Mouse (Mus musculus) heart, embryonic 12.5 days (tissue): ENCODE data around the gene Stx1b. TPM values are rescaled to one million over a fixed set of nuclear protein-coding genes. Genes with fewer than 3 reads are reported as not detected.

ENCODE experiments used
- ATAC-seq: fragments of 200-750 bp; cut with Nextera tagmentation; 2 replicates; pipeline ENCODE4 v1.8.0; 2017; ENCODE audit warnings: moderate TSS enrichment, moderate library complexity; ENCODE audit not compliant: insufficient number of reproducible peaks, low FRiP score
- H3K27ac ChIP-seq: fragments of 300-500 bp; sonication (generic); 2 replicates; pipeline ENCODE4 v1.5.1; 2016; ENCODE audit warnings: mild to moderate bottlenecking, moderate library complexity; ENCODE audit not compliant: poor library complexity, severe bottlenecking
- H3K27me3 ChIP-seq: fragments of 300-500 bp; sonication (generic); replicated peaks from 2 replicates; pipeline ENCODE4 v1.6.1; 2016; ENCODE audit warnings: mild to moderate bottlenecking, moderate library complexity
- H3K36me3 ChIP-seq: fragments of 300-500 bp; sonication (generic); 2 replicates; pipeline ENCODE4 v1.6.1; 2016; ENCODE audit warnings: mild to moderate bottlenecking, moderate library complexity
- H3K4me1 ChIP-seq: fragments of 300-500 bp; sonication (generic); replicated peaks from 2 replicates; pipeline ENCODE4 v1.6.1; 2016; ENCODE audit warnings: mild to moderate bottlenecking
- H3K4me2 ChIP-seq: fragments of 300-500 bp; sonication (generic); 2 replicates; pipeline ENCODE4 v1.6.1; 2016; ENCODE audit warnings: mild to moderate bottlenecking, moderate library complexity
- H3K4me3 ChIP-seq: fragments of 300-500 bp; sonication (generic); 2 replicates; pipeline ENCODE4 v1.5.1; 2016; ENCODE audit warnings: mild to moderate bottlenecking
- H3K9ac ChIP-seq: fragments of 300-500 bp; sonication (generic); 2 replicates; pipeline ENCODE4 v1.6.1; 2016; ENCODE audit warnings: mild to moderate bottlenecking, moderate library complexity
- H3K9me3 ChIP-seq: fragments of 300-500 bp; sonication (generic); replicated peaks from 2 replicates; pipeline ENCODE4 v1.6.1; 2016; ENCODE audit warnings: mild to moderate bottlenecking, moderate library complexity
- WGBS: fragments of 180-500 bp; shearing (Covaris S2); methylation state at CpG from one replicate; pipeline ENCODE4 v1.1.7; 2016; 5-methylcytosine and 5-hydroxymethylcytosine counted together
- polyA plus RNA-seq: library from polyadenylated mRNA; unstranded; fragments of >200 nt; fragmentation: Nextera tagmentation; extraction: Ambion mirVana; gene quantifications from 2 replicates; pipeline ENCODE4 v1.2.1, GENCODE M21; 2016

The Stx1b gene
- 1.5 and 2.2 TPM in 2 replicates for polyA plus RNA-seq

- Histone ChIP-seq H3K27me3 (peaks cover 23% of the 10 kb centered on the region), H3K9ac (peak within 1 kb of the TSS; percentile 70), H3K9me3 (no peaks in the 10 kb centered on the region), H3K4me2 (peak within 1 kb of the TSS; percentile 85), H3K4me1 (peaks cover 3% of the 10 kb centered on the region; the same call in 1 of the 2 replicates), H3K36me3 (no peaks in the 10 kb centered on the region), H3K4me3 (peak within 1 kb of the TSS; percentile 59), H3K27ac (no peak within 1 kb of the TSS)
- ATAC-seq, result peak; percentile 47
- WGBS, result 5% methylated on average over 33 of the region's 38 CpGs
These were observed at the start of gene Stx1b, which contains the start of gene Stx4a for GRCm38 (mm10) chr7:127824176-127824871. Gene Stx1b, minus strand, starts transcription at chr7:127824549. Gene Stx4a, plus strand, starts transcription at chr7:127824294.

DNA sequence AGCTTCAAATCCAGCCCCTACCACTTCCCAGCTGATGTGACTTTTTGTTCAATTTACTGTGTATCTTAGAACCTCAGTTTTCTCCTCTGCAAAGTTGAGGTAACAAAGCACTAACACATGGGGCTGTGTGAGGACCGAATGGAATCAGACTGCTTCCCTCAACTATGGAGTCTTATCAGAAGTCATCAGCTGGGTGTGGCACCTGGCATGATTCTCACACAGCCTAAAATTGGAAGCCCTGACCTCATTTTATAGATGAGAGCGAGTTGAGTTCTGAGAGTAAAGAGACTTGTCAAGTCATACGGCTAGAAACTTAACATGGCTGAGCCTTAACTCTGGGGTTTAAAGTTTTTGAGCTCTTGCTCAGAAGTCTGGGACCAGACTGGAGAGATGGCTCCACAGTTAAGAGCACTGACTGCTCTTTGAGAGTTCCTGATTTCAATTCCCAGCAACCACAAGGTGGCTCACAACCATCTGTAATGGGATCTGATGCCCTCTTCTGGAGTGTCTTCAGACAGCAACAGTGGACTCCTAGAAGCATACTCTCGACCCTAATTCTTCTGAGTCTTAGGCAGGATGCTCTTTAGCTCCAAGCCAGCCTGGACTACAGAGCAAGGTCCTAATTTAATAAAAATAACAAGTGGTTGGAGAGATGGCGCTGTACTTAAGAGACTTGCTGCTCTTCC is 45.9 kb upstream of the Stx1b start:
- no peak overlapping the region for H3K9ac ChIP-seq
- H3K36me3 ChIP-seq, result peaks cover 49% of the 10 kb centered on the region
- H3K27me3 ChIP-seq, result no peaks in the 10 kb centered on the region

DNA sequence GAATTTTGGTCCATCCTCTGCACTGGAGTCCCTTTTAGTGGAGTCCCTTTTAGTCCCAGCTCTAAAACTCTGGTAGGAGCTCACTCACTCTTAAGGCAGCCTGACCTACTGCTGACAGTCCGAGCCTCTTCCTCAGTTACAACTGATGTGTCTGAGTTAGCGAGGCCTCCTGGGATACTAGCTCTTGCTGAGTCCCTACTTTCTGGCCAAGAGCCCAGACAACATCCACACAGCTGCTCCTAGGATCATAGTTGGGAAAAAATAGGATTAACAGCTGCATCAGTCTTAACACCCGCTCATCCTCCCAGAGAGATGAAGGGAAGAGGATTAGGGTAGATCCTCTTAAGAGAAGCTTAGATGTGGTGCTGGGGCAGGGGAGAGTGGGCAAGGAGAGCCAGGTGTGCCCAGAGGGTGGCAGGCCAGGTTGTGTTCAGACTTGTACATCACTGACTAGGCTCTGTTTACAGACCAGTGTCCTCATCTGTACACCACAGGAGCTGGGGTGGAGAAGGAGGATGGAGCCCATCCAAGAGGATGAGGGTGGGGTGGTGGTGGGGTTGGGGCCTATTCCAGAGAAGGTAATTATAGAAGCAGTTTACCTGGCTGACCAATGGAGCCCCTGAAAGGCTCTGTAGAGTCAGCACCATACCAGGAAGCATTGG is 44.9 kb upstream of the Stx1b start:
- Histone ChIP-seq H3K4me1 (peaks cover 13% of the 10 kb centered on the region), H3K9me3 (no peaks in the 10 kb centered on the region), H3K9ac (peak overlapping the region; percentile 2; the same call in 1 of the 2 replicates), H3K4me2 (no peak overlapping the region), H3K4me3 (no peak overlapping the region), H3K36me3 (peaks cover 57% of the 10 kb centered on the region), H3K27me3 (no peaks in the 10 kb centered on the region), H3K27ac (no peak overlapping the region)
- 78% methylated on average over 3 of the region's 3 CpGs for WGBS
- ATAC-seq, result no peak

More for the DNA sequence above, 45.9 kb upstream of the Stx1b start:
- no peaks in the 10 kb centered on the region for H3K9me3 ChIP-seq
- no peak overlapping the region for H3K4me3 ChIP-seq
- H3K27ac ChIP-seq, result no peak overlapping the region
- WGBS, result 84% methylated on average over 5 of the region's 5 CpGs
- no peak overlapping the region for H3K4me2 ChIP-seq
- H3K4me1 ChIP-seq, result peaks cover 17% of the 10 kb centered on the region
- ATAC-seq, result no peak

DNA sequence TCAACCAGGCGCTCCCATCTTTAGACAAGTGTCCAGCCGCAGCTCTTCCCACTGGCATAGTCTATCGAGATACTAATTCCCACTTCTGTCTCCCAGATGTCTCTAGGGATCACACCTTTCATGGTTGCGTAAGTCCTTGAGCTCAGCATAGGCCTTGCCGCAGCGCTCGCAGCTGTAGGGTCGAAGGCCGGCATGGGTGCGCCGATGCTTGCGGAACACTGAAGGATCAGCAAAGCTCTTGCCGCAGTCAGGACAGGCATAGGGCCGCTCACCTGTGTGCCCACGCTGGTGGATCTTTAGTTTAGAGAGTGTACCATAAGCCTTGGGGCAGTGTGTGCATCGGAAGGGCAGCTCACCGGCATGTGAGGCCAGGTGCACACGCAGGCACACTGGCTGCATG is 43.3 kb upstream of the Stx1b start:
- H3K36me3 ChIP-seq, result peaks cover 56% of the 10 kb centered on the region
- H3K4me3 ChIP-seq, result no peak overlapping the region
- no peak overlapping the region for H3K27ac ChIP-seq
- H3K4me2 ChIP-seq, result no peak overlapping the region
- ATAC-seq, result no peak
- WGBS, result 96% methylated on average over 18 of the region's 18 CpGs
- H3K4me1 ChIP-seq, result 0 out of 2 replicates have a peak, but pooled peaks cover 5% of the 10 kb centered on the region
- H3K27me3 ChIP-seq, result no peaks in the 10 kb centered on the region
- H3K9ac ChIP-seq, result no peak overlapping the region
- H3K9me3 ChIP-seq, result no peaks in the 10 kb centered on the region

- WGBS, result 95% methylated on average over 12 of the region's 12 CpGs
- H3K9me3 ChIP-seq, result no peaks in the 10 kb centered on the region
- 0 out of 2 replicates have a peak, but pooled peaks cover 5% of the 10 kb centered on the region for H3K4me1 ChIP-seq
- H3K9ac ChIP-seq, result no peak overlapping the region
- no peak for ATAC-seq
- H3K27ac ChIP-seq, result no peak overlapping the region
- H3K27me3 ChIP-seq, result no peaks in the 10 kb centered on the region
- no peak overlapping the region for H3K4me3 ChIP-seq
- peaks cover 47% of the 10 kb centered on the region for H3K36me3 ChIP-seq
- H3K4me2 ChIP-seq, result no peak overlapping the region
These were observed 42.1 kb upstream of the Stx1b start for GRCm38 (mm10) chr7:127866434-127866833.

- Histone ChIP-seq H3K27ac (no peak overlapping the region), H3K9me3 (no peaks in the 10 kb centered on the region), H3K36me3 (no peaks in the 10 kb centered on the region), H3K4me1 (no peaks in the 10 kb centered on the region), H3K9ac (no peak overlapping the region), H3K4me3 (no peak overlapping the region), H3K4me2 (no peak overlapping the region), H3K27me3 (no peaks in the 10 kb centered on the region)
- no peak for ATAC-seq
- WGBS, result 80% methylated on average over 6 of the region's 6 CpGs
These were observed 33.9 kb upstream of the Stx1b start for GRCm38 (mm10) chr7:127858258-127858657.

DNA sequence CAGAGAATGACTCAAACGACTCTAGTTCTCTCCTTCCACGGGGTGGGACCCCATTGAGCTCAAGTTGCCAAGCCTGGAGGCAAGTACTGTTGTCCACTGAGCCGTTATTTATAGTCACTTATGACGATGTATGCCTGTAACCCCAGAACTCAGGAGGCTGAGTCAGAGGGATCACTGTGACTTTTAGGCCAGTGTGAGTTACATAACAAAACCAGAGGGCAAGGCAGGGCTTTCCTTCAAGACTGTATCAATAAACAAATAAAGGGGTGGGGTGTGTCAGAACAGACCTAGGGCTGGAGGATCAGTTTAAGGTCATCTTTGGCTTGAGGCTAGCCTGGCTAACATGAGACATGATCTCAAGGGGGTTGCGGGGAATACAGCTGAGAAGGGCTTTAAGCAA is 26.6 kb upstream of the Stx1b start:
- WGBS, result 58% methylated on average over 5 of the region's 5 CpGs
- Histone ChIP-seq H3K9me3 (no peaks in the 10 kb centered on the region), H3K9ac (no peak overlapping the region), H3K4me3 (no peak overlapping the region), H3K4me2 (no peak overlapping the region), H3K27ac (no peak overlapping the region), H3K4me1 (0 out of 2 replicates have a peak, but pooled peaks cover 4% of the 10 kb centered on the region), H3K27me3 (no peaks in the 10 kb centered on the region), H3K36me3 (peaks cover 28% of the 10 kb centered on the region)
- ATAC-seq, result no peak

DNA sequence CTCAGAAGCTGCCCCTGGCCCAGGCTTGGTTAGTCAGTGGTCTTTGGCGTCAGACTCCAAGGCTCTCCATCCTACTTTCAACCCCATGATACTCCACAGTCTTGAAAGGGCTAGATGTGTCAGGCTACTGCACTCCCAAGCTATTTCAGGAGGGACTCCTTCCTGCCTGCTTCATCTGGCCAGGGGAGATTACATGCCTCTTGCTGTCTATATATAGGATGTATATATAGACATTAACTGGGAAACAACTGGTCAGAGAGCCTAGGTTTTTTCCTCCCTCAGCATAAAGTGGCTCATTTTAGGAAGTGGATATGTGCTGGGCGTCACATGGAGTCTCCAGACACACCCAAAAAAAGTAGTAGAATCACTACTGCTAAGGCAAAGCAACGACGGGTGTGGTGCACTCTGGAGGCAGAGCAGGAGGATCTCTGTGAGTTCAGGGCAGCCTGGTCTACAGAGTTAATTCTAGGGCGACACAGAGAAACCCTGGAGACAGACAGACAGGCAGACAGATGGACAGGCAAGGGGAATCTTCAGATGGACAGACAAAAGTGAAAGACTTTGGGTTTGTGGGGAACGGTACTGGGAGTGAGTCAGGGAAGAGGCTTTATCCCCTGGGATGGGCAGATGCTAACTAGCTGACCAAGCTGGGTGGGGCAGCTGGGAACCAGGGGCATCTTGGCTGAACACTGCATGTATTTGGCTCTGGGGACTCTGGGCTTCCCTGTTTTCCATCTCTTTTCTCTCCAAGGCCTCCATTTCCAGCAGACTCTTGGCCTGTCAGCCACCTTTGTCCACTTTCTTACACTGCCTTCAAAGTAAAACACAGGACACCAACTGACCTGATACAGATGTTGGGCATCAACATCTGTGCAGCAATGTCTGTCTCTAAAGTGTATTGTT is 25.9 kb upstream of the Stx1b start:
- no peaks in the 10 kb centered on the region for H3K9me3 ChIP-seq
- no peak overlapping the region for H3K4me3 ChIP-seq
- no peaks in the 10 kb centered on the region for H3K27me3 ChIP-seq
- 65% methylated on average over 6 of the region's 6 CpGs for WGBS
- ATAC-seq, result no peak
- 0 out of 2 replicates have a peak, but pooled peaks cover 4% of the 10 kb centered on the region for H3K4me1 ChIP-seq
- peaks cover 34% of the 10 kb centered on the region for H3K36me3 ChIP-seq
- H3K4me2 ChIP-seq, result no peak overlapping the region
- no peak overlapping the region for H3K9ac ChIP-seq
- H3K27ac ChIP-seq, result no peak overlapping the region

DNA sequence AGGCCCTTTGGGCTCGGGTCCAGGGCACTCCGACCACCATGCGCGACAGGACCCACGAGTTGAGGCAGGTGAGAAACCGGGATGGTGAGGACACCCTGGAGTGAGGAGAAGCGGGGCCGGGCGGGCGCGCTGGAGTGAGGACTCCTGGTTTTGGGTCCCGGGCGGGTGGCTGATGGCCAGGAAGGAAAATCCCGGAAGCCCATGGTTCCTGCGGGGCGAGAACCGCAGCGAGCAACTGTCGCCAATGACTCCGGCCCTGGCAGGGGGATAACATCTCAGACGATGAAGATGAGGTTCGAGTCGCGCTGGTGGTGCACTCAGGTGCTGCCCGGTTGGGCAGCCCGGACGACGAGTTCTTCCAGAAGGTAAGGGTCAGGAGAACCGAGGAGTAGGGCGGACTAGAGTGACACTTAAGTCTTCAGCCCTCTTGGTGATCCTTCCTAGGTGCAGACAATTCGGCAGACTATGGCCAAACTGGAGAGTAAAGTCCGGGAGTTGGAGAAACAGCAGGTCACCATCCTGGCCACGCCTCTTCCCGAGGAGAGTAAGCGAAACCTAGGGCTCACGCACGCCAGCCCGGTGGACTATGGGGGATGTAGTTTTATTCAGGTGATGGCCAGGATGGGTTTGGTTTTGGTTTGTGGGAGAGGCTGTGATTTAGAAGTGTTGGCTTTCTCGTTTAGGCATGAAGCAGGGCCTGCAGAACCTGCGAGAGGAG is 17.8 kb upstream of the Stx1b start:
- Histone ChIP-seq H3K9me3 (no peaks in the 10 kb centered on the region), H3K36me3 (peaks cover 35% of the 10 kb centered on the region), H3K4me2 (peak overlapping the region; percentile 83), H3K27ac (peak overlapping the region; percentile 93), H3K4me1 (peaks cover 11% of the 10 kb centered on the region), H3K9ac (peak overlapping the region; percentile 89), H3K4me3 (peak overlapping the region; percentile 89), H3K27me3 (no peaks in the 10 kb centered on the region)
- peak; percentile 66 for ATAC-seq
- whole genome bisulfite sequencing, result under 1% methylated on average over 40 of the region's 40 CpGs
